In the genomic region with DNA sequence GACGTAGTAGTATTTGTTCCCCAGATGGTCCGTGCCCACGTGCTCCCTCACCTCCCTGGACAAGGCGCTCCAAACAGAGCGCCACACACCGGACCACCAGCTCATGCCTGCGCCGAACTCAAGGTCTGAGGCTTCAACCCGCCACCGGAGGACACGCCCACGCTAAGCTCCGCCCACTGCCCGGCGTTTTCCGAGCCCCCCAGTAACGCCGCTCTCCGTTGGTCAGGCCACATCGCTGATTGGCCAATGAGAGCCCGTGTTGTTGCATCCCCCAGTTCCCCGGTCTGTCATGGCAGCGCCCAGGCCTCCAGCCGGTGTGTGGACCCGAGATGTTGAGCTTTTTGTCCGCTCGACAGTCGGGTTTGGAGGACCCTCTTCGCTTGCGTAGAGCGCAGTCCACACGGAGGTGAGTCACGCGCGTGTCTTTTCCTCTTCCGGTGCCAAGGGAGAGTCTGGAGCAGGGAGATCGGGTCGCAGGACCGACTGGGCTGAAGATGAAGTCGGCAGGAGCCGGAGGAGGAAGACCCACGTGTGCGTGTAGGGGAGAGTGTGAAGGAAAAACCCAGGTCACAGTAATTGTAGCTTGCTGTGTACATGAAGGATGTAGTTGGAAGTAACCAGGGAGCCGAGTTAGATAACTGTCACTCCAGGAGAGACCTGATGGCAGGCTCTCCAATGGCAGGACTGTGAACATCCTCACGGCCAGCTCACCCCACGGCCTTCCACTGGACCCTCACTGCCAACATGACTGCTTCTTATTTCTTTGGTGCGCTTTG, we compare ENCODE assay signal across 8 mouse cellular contexts. TPM values are rescaled to one million over a fixed set of nuclear protein-coding genes. Genes with fewer than 3 reads are reported as not detected.
DNase-seq lines count a peak whose midpoint lies in the region; ATAC-seq and TF ChIP-seq lines count a peak whose summit lies in the region.

Ndufaf2 (minus strand) TSS at position 159 of the 776 bp plus-strand sequence.
Ercc8 (plus strand) TSS at position 267 of the 776 bp plus-strand sequence.

- H3K79me3 ChIP-seq in C2C12 (ENCODE audit: low read depth), result peaks cover 18% of the 10 kb centered on the region

- DNase-seq in brain, embryonic 14.5 days (ENCODE audit: low read depth), result peak; percentile 98
- DNase-seq in liver, adult 2 months (ENCODE audit: extremely low read depth, low read depth, low spot score), result peak; percentile 80
- DNase-seq in splenic B cell, adult 2 months (ENCODE audit: low read depth, low spot score), result peak; percentile 98

- H3ac ChIP-seq in C2C12 (ENCODE audit: control insufficient read depth, insufficient read length, low read depth) (peak within 1 kb of the TSS; percentile 79), myocyte (ENCODE audit: control insufficient read depth, insufficient read length) (peak within 1 kb of the TSS; percentile 37)

- ATAC-seq in heart, embryonic 11.5 days (replicated peaks; ENCODE audit: insufficient number of reproducible peaks, low FRiP score, low TSS enrichment), result peak; percentile 96
- ATAC-seq in kidney, embryonic 16.5 days (ENCODE audit: low FRiP score, low TSS enrichment), result peak; percentile 98

- H3K4me3 ChIP-seq in C2C12 (ENCODE audit: insufficient read depth, poor library complexity, severe bottlenecking), result peak within 1 kb of the TSS; percentile 68
- H3K4me3 ChIP-seq in erythroblast, embryonic 14.5 days (replicated peaks), result peak within 1 kb of the TSS; percentile 87
- H3K4me3 ChIP-seq in heart, embryonic 11.5 days (ENCODE audit: low read depth, low read length), result peak within 1 kb of the TSS; percentile 97
- H3K4me3 ChIP-seq in kidney, embryonic 16.5 days (ENCODE audit: low read length), result peak within 1 kb of the TSS; percentile 99
- peak within 1 kb of the TSS; percentile 87 for H3K4me3 ChIP-seq in liver, adult 2 months (ENCODE audit: insufficient read depth, low read depth, low read length)
- H3K4me3 ChIP-seq in myocyte, result peak within 1 kb of the TSS; percentile 93

- H3K4me1 ChIP-seq in erythroblast, embryonic 14.5 days (ENCODE audit: control insufficient read depth), result peaks cover 21% of the 10 kb centered on the region
- H3K4me1 ChIP-seq in heart, embryonic 11.5 days (ENCODE audit: control insufficient read depth, insufficient read depth, low read length), result peaks cover 8% of the 10 kb centered on the region
- peaks cover 13% of the 10 kb centered on the region for H3K4me1 ChIP-seq in kidney, embryonic 16.5 days (ENCODE audit: insufficient read depth, low read length)
- peaks cover 2% of the 10 kb centered on the region for H3K4me1 ChIP-seq in liver, adult 2 months (ENCODE audit: control insufficient read depth, insufficient read depth, low read length)

- peak within 1 kb of the TSS; percentile 89 for H3K4me2 ChIP-seq in heart, embryonic 11.5 days
- H3K4me2 ChIP-seq in kidney, embryonic 16.5 days (replicated peaks; ENCODE audit: low read depth, low read length), result peak within 1 kb of the TSS; percentile 90
- peak within 1 kb of the TSS; percentile 82 for H3K4me2 ChIP-seq in myocyte (ENCODE audit: low read depth)

- H3K36me3 ChIP-seq in C2C12 (ENCODE audit: control insufficient read depth, insufficient read depth) (peaks cover 13% of the 10 kb centered on the region), myocyte (ENCODE audit: control insufficient read depth, insufficient read depth) (peaks cover 8% of the 10 kb centered on the region)
- peaks cover 17% of the 10 kb centered on the region for H3K36me3 ChIP-seq in erythroblast, embryonic 14.5 days (ENCODE audit: control insufficient read depth)
- H3K36me3 ChIP-seq in heart, embryonic 11.5 days (ENCODE audit: control insufficient read depth, insufficient read depth, low read length), result no peaks in the 10 kb centered on the region
- 0 out of 2 replicates have a peak, but pooled peaks cover 9% of the 10 kb centered on the region for H3K36me3 ChIP-seq in kidney, embryonic 16.5 days (ENCODE audit: insufficient read depth, low read length)
- H3K36me3 ChIP-seq in liver, adult 2 months (ENCODE audit: control insufficient read depth, insufficient read depth, low read length), result peaks cover 2% of the 10 kb centered on the region; the same call in 1 of the 2 replicates
- no peaks in the 10 kb centered on the region; the same call in 1 of the 2 replicates for H3K36me3 ChIP-seq in splenic B cell, adult 2 months (ENCODE audit: control insufficient read depth, insufficient read depth, low read length, poor library complexity, severe bottlenecking)

- H3K9me3 ChIP-seq in erythroblast, embryonic 14.5 days (ENCODE audit: control insufficient read depth, low read length), result no peaks in the 10 kb centered on the region
- no peaks in the 10 kb centered on the region for H3K9me3 ChIP-seq in heart, embryonic 11.5 days (replicated peaks; ENCODE audit: control insufficient read depth, low read length)
- no peaks in the 10 kb centered on the region for H3K9me3 ChIP-seq in kidney, embryonic 16.5 days (ENCODE audit: low read length)

- 0 out of 2 replicates have a peak, but pooled peaks have one; percentile 39 for TF ChIP-seq POLR2A in brain, embryonic 14.5 days (IDR thresholded peaks at IDR 0.05; ENCODE audit: borderline replicate concordance, extremely low read depth, insufficient read depth, insufficient read length, poor library complexity, severe bottlenecking)
- peak; percentile 40; the same call in 1 of the 2 replicates for TF ChIP-seq POLR2A in liver, adult 2 months (IDR thresholded peaks at IDR 0.05; ENCODE audit: extremely low read depth, insufficient read depth, low read length)
- TF ChIP-seq POLR2A in myocyte (IDR thresholded peaks at IDR 0.05; ENCODE audit: insufficient read length, low read depth), result peak; percentile 79

- TF ChIP-seq CTCF in C2C12 (IDR thresholded peaks at IDR 0.05; ENCODE audit: control insufficient read depth, insufficient read depth, insufficient read length), result no peak
- TF ChIP-seq CTCF in brain, embryonic 14.5 days (IDR thresholded peaks at IDR 0.05; ENCODE audit: borderline replicate concordance, extremely low read depth, insufficient read depth, insufficient read length), result no peak
- no peak for TF ChIP-seq CTCF in liver, adult 2 months (IDR thresholded peaks at IDR 0.05; ENCODE audit: low read depth, low read length)

- H3K79me2 ChIP-seq in C2C12 (ENCODE audit: control insufficient read depth, insufficient read depth), result peaks cover 67% of the 10 kb centered on the region
- no peaks in the 10 kb centered on the region; the same call in 1 of the 2 replicates for H3K79me2 ChIP-seq in liver, adult 2 months (ENCODE audit: control insufficient read depth, insufficient read depth, low read length)
- H3K79me2 ChIP-seq in myocyte (ENCODE audit: control insufficient read depth, insufficient read depth), result peaks cover 15% of the 10 kb centered on the region

- H3K27me3 ChIP-seq in C2C12 (ENCODE audit: control insufficient read depth, insufficient read depth, insufficient read length) (no peaks in the 10 kb centered on the region), myocyte (ENCODE audit: control insufficient read depth, insufficient read depth, insufficient read length) (no peaks in the 10 kb centered on the region)
- H3K27me3 ChIP-seq in erythroblast, embryonic 14.5 days (ENCODE audit: control insufficient read depth), result no peaks in the 10 kb centered on the region
- H3K27me3 ChIP-seq in heart, embryonic 11.5 days (ENCODE audit: control insufficient read depth, insufficient read depth, low read length), result no peaks in the 10 kb centered on the region
- no peaks in the 10 kb centered on the region for H3K27me3 ChIP-seq in kidney, embryonic 16.5 days (ENCODE audit: insufficient read depth, low read length)
- H3K27me3 ChIP-seq in liver, adult 2 months (ENCODE audit: control insufficient read depth, insufficient read depth, low read length), result no peaks in the 10 kb centered on the region
- no peaks in the 10 kb centered on the region for H3K27me3 ChIP-seq in splenic B cell, adult 2 months (ENCODE audit: control insufficient read depth, insufficient read depth, low read length, poor library complexity, severe bottlenecking)

- peak within 1 kb of the TSS; percentile 78 for H3K9ac ChIP-seq in heart, embryonic 11.5 days (ENCODE audit: low read depth, low read length)
- peak within 1 kb of the TSS; percentile 73 for H3K9ac ChIP-seq in kidney, embryonic 16.5 days (replicated peaks; ENCODE audit: low read length)
- H3K9ac ChIP-seq in liver, adult 2 months (ENCODE audit: low read depth, low read length), result peak within 1 kb of the TSS; percentile 65

- WGBS in heart, embryonic 11.5 days (ENCODE audit: insufficient replicate concordance), result under 1% methylated on average over 47 of the region's 47 CpGs
- under 1% methylated on average over 47 of the region's 47 CpGs for WGBS in kidney, embryonic 16.5 days
- WGBS in liver, adult 2 months, result under 1% methylated on average over 47 of the region's 47 CpGs

- no peak within 1 kb of the TSS for H3K27ac ChIP-seq in heart, embryonic 11.5 days (ENCODE audit: low read depth, low read length)
- H3K27ac ChIP-seq in kidney, embryonic 16.5 days (ENCODE audit: low read length), result no peak within 1 kb of the TSS
- H3K27ac ChIP-seq in liver, adult 2 months (replicated peaks; ENCODE audit: insufficient read depth, low read depth, low read length), result peak within 1 kb of the TSS; percentile 16

TF ChIP-seq in C2C12, 6 proteins besides CTCF, POLR2A, EP300 and RAD21:
- TF ChIP-seq FOSL1 (IDR thresholded peaks at IDR 0.05; ENCODE audit: insufficient read depth, low read length, poor library complexity, severe bottlenecking), result no peak
- TF ChIP-seq MAX (IDR thresholded peaks at IDR 0.05), result peak; percentile 54

TF ChIP-seq in myocyte, 11 proteins besides CTCF, POLR2A, EP300 and RAD21 (continues in another document):
- TF ChIP-seq MYOD1 (IDR thresholded peaks at IDR 0.05; ENCODE audit: control insufficient read depth in 1 of 3, insufficient read length in 2 of 3, low read depth in 2 of 3), result no peak
- peak; percentile 11 for TF ChIP-seq SRF (IDR thresholded peaks at IDR 0.05; ENCODE audit: control insufficient read depth, insufficient read length, low read depth)

RNA-seq across cellular contexts. Expression of gene Ndufaf2, which starts in this region (rescaled TPM):
- polyA plus RNA-seq in C2C12 (2012; fragmentation: generic; extraction: Trizol) (40.2 TPM), myocyte (2012; fragmentation: generic; extraction: Trizol) (25.4 TPM)
- polyA plus RNA-seq in brain, embryonic 14.5 days (2012; rRNA removed), result 32.4 and 36.5 TPM in 2 replicates
- polyA plus RNA-seq in erythroblast, embryonic 14.5 days (2012), result 2.5 and 4.4 TPM in 2 replicates
- polyA plus RNA-seq in heart, embryonic 11.5 days (2014; fragmentation: Nextera tagmentation; extraction: Ambion mirVana), result 64.1 and 65.3 TPM in 2 replicates
- polyA plus RNA-seq in kidney, embryonic 16.5 days (2015; fragmentation: Nextera tagmentation; extraction: Ambion mirVana), result 72.0 and 72.6 TPM in 2 replicates
- 13.0 and 26.1 TPM in 2 replicates for total RNA-seq in liver, adult 2 months (2014; rRNA removed)
- 10.5 and 13.8 TPM in 2 replicates for polyA plus RNA-seq in liver, adult 2 months (2012; rRNA removed)

RNA-seq across cellular contexts. Expression of gene Ercc8, which starts in this region (rescaled TPM):
- polyA plus RNA-seq in C2C12 (2012; fragmentation: generic; extraction: Trizol) (6.7 TPM), myocyte (2012; fragmentation: generic; extraction: Trizol) (5.2 TPM)
- polyA plus RNA-seq in brain, embryonic 14.5 days (2012; rRNA removed), result 24.3 and 26.5 TPM in 2 replicates
- polyA plus RNA-seq in erythroblast, embryonic 14.5 days (2012), result 0.12 and 0.19 TPM in 2 replicates
- 14.5 and 14.7 TPM in 2 replicates for polyA plus RNA-seq in heart, embryonic 11.5 days (2014; fragmentation: Nextera tagmentation; extraction: Ambion mirVana)
- 15.4 and 16.7 TPM in 2 replicates for polyA plus RNA-seq in kidney, embryonic 16.5 days (2015; fragmentation: Nextera tagmentation; extraction: Ambion mirVana)
- 3.0 and 3.7 TPM in 2 replicates for total RNA-seq in liver, adult 2 months (2014; rRNA removed)
- 3.7 and 3.9 TPM in 2 replicates for polyA plus RNA-seq in liver, adult 2 months (2012; rRNA removed)
